Comparison of ENCODE assay signal across 41 mouse cellular contexts in genomic region chr8:65080731-65081130, GRCm38 (mm10). TPM values are rescaled to one million over a fixed set of nuclear protein-coding genes. Genes with fewer than 3 reads are reported as not detected.
A peak's percentile ranks its signal among the peaks of the same experiment; 100 is the strongest.
DNase-seq lines count a peak whose midpoint lies in the region; ATAC-seq and TF ChIP-seq lines count a peak whose summit lies in the region.
"Had no signal": no experiment of that assay in that cellular context is flagged by ENCODE, and none has a peak within 500 bp of the region (broad histone marks: within the 10 kb centered on the region; RNA-seq: fewer than 3 reads in every experiment).

No protein-coding gene starts in this region.

- DNase-seq in heart, adult 11 months = peak; percentile 79
- DNase-seq in heart, postnatal 10 days = no peak
- DNase-seq in 416B (ENCODE audit: low read depth) = peak; percentile 58
- DNase-seq in adrenal gland, adult 2 months = peak; percentile 60
- DNase-seq in adrenal gland, postnatal 36 days = peak; percentile 8 to 50
- no peak for DNase-seq in midbrain, postnatal 0 days (ENCODE audit: low spot score)
- DNase-seq: cerebellum, adult 18-20 months; cerebellum, postnatal 10 days; gastrocnemius, postnatal 14 days; heart, postnatal 36 days; kidney, adult 8-10 months; kidney, postnatal 4 days; left cerebral cortex, postnatal 4 days; liver, postnatal 0 days; lung, postnatal 10 days; right cerebral cortex, adult 18-20 months; spleen, adult 18-20 months had no signal

- no peak overlapping the region for H3K9ac ChIP-seq in midbrain, postnatal 0 days (replicated peaks; ENCODE audit: low read length, poor library complexity, severe bottlenecking)
- H3K9ac ChIP-seq: forebrain, embryonic 15.5 days; heart, embryonic 15.5 days; hindbrain, embryonic 12.5 days; liver, embryonic 12.5 days; liver, postnatal 0 days; midbrain, embryonic 13.5 days; neural tube, embryonic 15.5 days had no signal

- no peaks in the 10 kb centered on the region for H3K9me3 ChIP-seq in midbrain, postnatal 0 days (ENCODE audit: low read length)
- H3K9me3 ChIP-seq: forebrain, embryonic 10.5 days; forebrain, embryonic 15.5 days; G1E; heart, embryonic 10.5 days; heart, embryonic 15.5 days; hindbrain, embryonic 12.5 days; liver, embryonic 12.5 days; midbrain, embryonic 13.5 days; neural tube, embryonic 15.5 days had no signal

- H3K4me2 ChIP-seq in midbrain, postnatal 0 days (ENCODE audit: low read depth, low read length, poor library complexity, severe bottlenecking) = no peak overlapping the region
- H3K4me2 ChIP-seq: forebrain, embryonic 15.5 days; heart, embryonic 15.5 days; hindbrain, embryonic 12.5 days; liver, embryonic 12.5 days; midbrain, embryonic 13.5 days; neural tube, embryonic 15.5 days had no signal

- H3K4me1 ChIP-seq in midbrain, postnatal 0 days (ENCODE audit: insufficient read depth, low read length) = no peaks in the 10 kb centered on the region
- H3K4me1 ChIP-seq: forebrain, embryonic 15.5 days; heart, embryonic 10.5 days; hindbrain, embryonic 12.5 days; liver, embryonic 12.5 days; midbrain, embryonic 13.5 days; neural tube, embryonic 15.5 days had no signal

- no peaks in the 10 kb centered on the region for H3K27me3 ChIP-seq in midbrain, postnatal 0 days (ENCODE audit: insufficient read depth, low read length)
- H3K27me3 ChIP-seq: forebrain, embryonic 15.5 days; heart, embryonic 15.5 days; hindbrain, embryonic 12.5 days; liver, embryonic 12.5 days; midbrain, embryonic 13.5 days; neural tube, embryonic 15.5 days; Patski had no signal

- H3K4me3 ChIP-seq in midbrain, postnatal 0 days (ENCODE audit: low read depth, low read length) = no peak overlapping the region
- H3K4me3 ChIP-seq: forebrain, embryonic 10.5 days; forebrain, embryonic 15.5 days; heart, embryonic 10.5 days; heart, embryonic 15.5 days; hindbrain, embryonic 12.5 days; liver, embryonic 12.5 days; midbrain, embryonic 13.5 days; neural tube, embryonic 15.5 days had no signal

- WGBS in midbrain, postnatal 0 days = 86% methylated on average over 9 of the region's 9 CpGs

- no peaks in the 10 kb centered on the region for H3K36me3 ChIP-seq in midbrain, postnatal 0 days (ENCODE audit: insufficient read depth, low read length)
- H3K36me3 ChIP-seq: forebrain, embryonic 10.5 days; forebrain, embryonic 15.5 days; G1E; heart, embryonic 10.5 days; heart, embryonic 15.5 days; hindbrain, embryonic 12.5 days; liver, embryonic 12.5 days; midbrain, embryonic 13.5 days; neural tube, embryonic 15.5 days had no signal

- intact Hi-C loops in heart, postnatal 10 days (cut with DNase I) = no loop called here

- ATAC-seq in midbrain, postnatal 0 days (ENCODE audit: low FRiP score) = no peak
- ATAC-seq in erythroblast, adult 5-6 weeks (replicated peaks; ENCODE audit: low FRiP score, poor library complexity, severe bottlenecking) = no peak
- ATAC-seq: forebrain, embryonic 15.5 days; intestine, embryonic 16.5 days; liver, embryonic 12.5 days; liver, postnatal 0 days; midbrain, embryonic 13.5 days; Patski had no signal

- no peak overlapping the region for H3K27ac ChIP-seq in midbrain, postnatal 0 days (ENCODE audit: low read depth, low read length)
- H3K27ac ChIP-seq: forebrain, embryonic 10.5 days; forebrain, embryonic 15.5 days; heart, embryonic 10.5 days; heart, embryonic 15.5 days; hindbrain, embryonic 12.5 days; kidney, postnatal 0 days; liver, embryonic 12.5 days; macrophage; midbrain, embryonic 13.5 days; neural tube, embryonic 15.5 days had no signal

- no peak for TF ChIP-seq CTCF in midbrain, postnatal 0 days (IDR thresholded peaks at IDR 0.05)

RNA-seq across cellular contexts. Expression of gene Gm10663, which starts 5.9 kb away (rescaled TPM):
- not detected for total RNA-seq in heart, postnatal 10 days (2021)
- total RNA-seq in adrenal gland, adult 2 months (2021) = not detected
- not detected in 2 replicates for polyA plus RNA-seq in adrenal gland, adult 2 months (2012; rRNA removed)
- total RNA-seq in adrenal gland, postnatal 36 days (2021) = not detected
- total RNA-seq in midbrain, postnatal 0 days (2014; rRNA removed) = not detected in 2 replicates
- polyA plus RNA-seq in midbrain, postnatal 0 days (2015; fragmentation: Nextera tagmentation; extraction: Ambion mirVana) = not detected in 2 replicates
- total RNA-seq in erythroblast, adult 5-6 weeks (2015; ENCODE audit: low replicate concordance) = not detected in 2 replicates
- total RNA-seq in erythroblast, adult 5-6 weeks (2017; ENCODE audit: low replicate concordance) = not detected in 2 replicates
- total RNA-seq: G1E; gastrocnemius, postnatal 14 days; granulocyte monocyte progenitor cell, adult 5-6 weeks; heart, postnatal 36 days; layer of hippocampus, adult 8-10 months; layer of hippocampus, postnatal 25 days; left cerebral cortex, postnatal 4 days; megakaryocyte-erythroid progenitor cell, adult 5-6 weeks had no signal
- polyA plus RNA-seq: brain, embryonic 14.5 days; cortical plate, adult 2 months; forebrain, embryonic 10.5 days; forebrain, embryonic 15.5 days; G1E; heart, embryonic 10.5 days; heart, embryonic 15.5 days; hindbrain, embryonic 12.5 days; intestine, embryonic 16.5 days; kidney, postnatal 0 days; limb, embryonic 14.5 days; liver, embryonic 12.5 days; liver, postnatal 0 days; macrophage; midbrain, embryonic 13.5 days; neural tube, embryonic 15.5 days; Patski; stomach, embryonic 16.5 days; thymus, postnatal 0 days; urinary bladder, adult 2 months had no signal

RNA-seq across cellular contexts. Expression of gene Apela, which starts 43.6 kb away (rescaled TPM):
- total RNA-seq in heart, postnatal 10 days (2021) = under 1 TPM; 0.35 to 0.45 TPM
- total RNA-seq in adrenal gland, adult 2 months (2021) = not detected
- not detected in 2 replicates for polyA plus RNA-seq in adrenal gland, adult 2 months (2012; rRNA removed)
- total RNA-seq in adrenal gland, postnatal 36 days (2021) = not detected
- not detected in 2 replicates for total RNA-seq in midbrain, postnatal 0 days (2014; rRNA removed)
- polyA plus RNA-seq in midbrain, postnatal 0 days (2015; fragmentation: Nextera tagmentation; extraction: Ambion mirVana) = 0.54 and 0.64 TPM in 2 replicates
- total RNA-seq in erythroblast, adult 5-6 weeks (2015; ENCODE audit: low replicate concordance) = not detected in 2 replicates
- not detected in 2 replicates for total RNA-seq in erythroblast, adult 5-6 weeks (2017; ENCODE audit: low replicate concordance)
- total RNA-seq: G1E; gastrocnemius, postnatal 14 days; granulocyte monocyte progenitor cell, adult 5-6 weeks; heart, postnatal 36 days; layer of hippocampus, adult 8-10 months; megakaryocyte-erythroid progenitor cell, adult 5-6 weeks had no signal
- polyA plus RNA-seq: cortical plate, adult 2 months; G1E; macrophage; thymus, postnatal 0 days had no signal

RNA-seq across cellular contexts. Expression of gene BC030870, which starts 48.6 kb away (rescaled TPM):
- not detected for total RNA-seq in heart, postnatal 10 days (2021)
- not detected for total RNA-seq in adrenal gland, adult 2 months (2021)
- polyA plus RNA-seq in adrenal gland, adult 2 months (2012; rRNA removed) = not detected in 2 replicates
- not detected for total RNA-seq in adrenal gland, postnatal 36 days (2021)
- not detected in 2 replicates for total RNA-seq in midbrain, postnatal 0 days (2014; rRNA removed)
- polyA plus RNA-seq in midbrain, postnatal 0 days (2015; fragmentation: Nextera tagmentation; extraction: Ambion mirVana) = 0.10 and 0.15 TPM in 2 replicates
- total RNA-seq in erythroblast, adult 5-6 weeks (2015; ENCODE audit: low replicate concordance) = not detected in 2 replicates
- total RNA-seq in erythroblast, adult 5-6 weeks (2017; ENCODE audit: low replicate concordance) = not detected in 2 replicates
- total RNA-seq: G1E; gastrocnemius, postnatal 14 days; granulocyte monocyte progenitor cell, adult 5-6 weeks; heart, postnatal 36 days; layer of hippocampus, adult 8-10 months; layer of hippocampus, postnatal 25 days; left cerebral cortex, postnatal 4 days; megakaryocyte-erythroid progenitor cell, adult 5-6 weeks had no signal
- polyA plus RNA-seq: brain, embryonic 14.5 days; cortical plate, adult 2 months; forebrain, embryonic 10.5 days; forebrain, embryonic 15.5 days; G1E; heart, embryonic 10.5 days; heart, embryonic 15.5 days; hindbrain, embryonic 12.5 days; liver, embryonic 12.5 days; macrophage; midbrain, embryonic 13.5 days; neural tube, embryonic 15.5 days; Patski; thymus, postnatal 0 days; urinary bladder, adult 2 months had no signal

Comparison
In these comparisons a context has a peak if more than half of its experiments do, and no peak if none do; other contexts are left out.
1. DNase-seq: peak in heart, adult 11 months (single experiment), 416B (single experiment), adrenal gland, adult 2 months (single experiment) and adrenal gland, postnatal 36 days (2 of 2); none in heart, postnatal 10 days (0 of 2) and midbrain, postnatal 0 days (single experiment).